Mouse (Mus musculus) gastrocnemius, adult 2 months (tissue): Measurements from ENCODE around the gene Lsm4. TPM values are rescaled to one million over a fixed set of nuclear protein-coding genes. Genes with fewer than 3 reads are reported as not detected.

Source experiments
- DNase-seq: peaks from one replicate; pipeline ENCODE4 v3.0.0; 2022
- H3K27ac ChIP-seq: fragments of 200-600 bp; 2 replicates; pipeline ENCODE4 v1.8.1; 2022; ENCODE audit warnings: mild to moderate bottlenecking
- H3K4me3 ChIP-seq: fragments of 200-600 bp; 2 replicates; pipeline ENCODE4 v1.8.1; 2022; ENCODE audit warnings: mild to moderate bottlenecking, moderate library complexity
- CTCF ChIP-seq: fragments of 200-600 bp; IDR thresholded peaks from 2 replicates; pipeline ENCODE4 v1.8.1; 2022; ENCODE audit warnings: antibody characterized with exemption, mild to moderate bottlenecking, moderate library complexity
- intact Hi-C: fragments of 180-260 bp; cut with DNase I; formaldehyde crosslinking; loops from one replicate; pipeline ENCODE4 v1.15.1; 2025
- total RNA-seq, 2 experiments: library from RNA; stranded (reverse); gene quantifications; 2 replicates each; pipeline ENCODE4 v1.2.3; 2021

Gene Lsm4
- total RNA-seq, 2 experiments from 2014 or later: 61.7 to 65.6 TPM

- TF ChIP-seq CTCF: no peak
- DNase-seq: peak; percentile 92
- Histone ChIP-seq H3K27ac (peak overlapping the region; percentile 100), H3K4me3 (peak overlapping the region; percentile 95)
- intact Hi-C loops: loop anchor here (1.0 to 5.0 kb wide), 2 partner anchors 27 to 73 kb away; partner anchors contain the start of gene Lsm4
These were observed 26.9 kb downstream of the Lsm4 start for GRCm38 (mm10) chr8:70699834-70700554.

GRCm38 (mm10) chr8:70700555-70700922, 27.5 kb downstream of the Lsm4 start:
- DNase-seq: peak; percentile 95
- TF ChIP-seq CTCF: peak; percentile 89
- peak overlapping the region; percentile 100 for H3K27ac ChIP-seq
- intact Hi-C loops: loop anchor here (1.0 to 5.0 kb wide), 2 partner anchors 27 to 73 kb away; partner anchors contain the start of gene Lsm4
- peak overlapping the region; percentile 95 for H3K4me3 ChIP-seq

GRCm38 (mm10) chr8:70701048-70701981, 28.3 kb downstream of the Lsm4 start:
- intact Hi-C loops: loop anchor here (5.0 kb wide), 1 partner anchor 74 kb away; no protein-coding TSS in a partner anchor
- TF ChIP-seq CTCF: no peak

GRCm38 (mm10) chr8:70701982-70702841, 29.2 kb downstream of the Lsm4 start:
- no peak for DNase-seq
- intact Hi-C loops: loop anchor here (5.0 kb wide), 1 partner anchor 75 kb away; no protein-coding TSS in a partner anchor
- no peak for TF ChIP-seq CTCF
- peak overlapping the region; percentile 2 for H3K4me3 ChIP-seq
- H3K27ac ChIP-seq: peak overlapping the region; percentile 100

More at GRCm38 (mm10) chr8:70701048-70701981, 28.3 kb downstream of the Lsm4 start:
- Histone ChIP-seq H3K27ac (peak overlapping the region; percentile 100), H3K4me3 (peak overlapping the region; percentile 95)
- DNase-seq: no peak

- Histone ChIP-seq H3K4me3 (peak overlapping the region; percentile 2; the same call in 1 of the 2 replicates), H3K27ac (peak overlapping the region; percentile 100)
- intact Hi-C loops: loop anchor here (5.0 kb wide), 1 partner anchor 76 kb away; no protein-coding TSS in a partner anchor
- DNase-seq: peak; percentile 90
- TF ChIP-seq CTCF: no peak
These were observed 29.8 kb downstream of the Lsm4 start for GRCm38 (mm10) chr8:70702842-70703182.

- intact Hi-C loops: loop anchor here (5.0 kb wide), 1 partner anchor 76 kb away; no protein-coding TSS in a partner anchor
- peak within 1 kb of the TSS; percentile 2; the same call in 1 of the 2 replicates for H3K4me3 ChIP-seq
- H3K27ac ChIP-seq: peak within 1 kb of the TSS; percentile 100
- DNase-seq: no peak
- TF ChIP-seq CTCF: no peak
These were observed 30.2 kb downstream of the Lsm4 start, which contains the start of gene Iqcn for GRCm38 (mm10) chr8:70703287-70703686. TSS of gene Iqcn (plus strand) at chr8:70703457.

GRCm38 (mm10) chr8:70708281-70708680, 35.2 kb downstream of the Lsm4 start:
- no peak for TF ChIP-seq CTCF
- intact Hi-C loops: no loop called here

GRCm38 (mm10) chr8:70709794-70710193, 36.7 kb downstream of the Lsm4 start:
- DNase-seq: no peak
- no peak overlapping the region for H3K27ac ChIP-seq
- no peak for TF ChIP-seq CTCF
- H3K4me3 ChIP-seq: no peak overlapping the region
- intact Hi-C loops: no loop called here

More at GRCm38 (mm10) chr8:70708281-70708680, 35.2 kb downstream of the Lsm4 start:
- DNase-seq: peak; percentile 84
- peak overlapping the region; percentile 28; the same call in 1 of the 2 replicates for H3K27ac ChIP-seq
- H3K4me3 ChIP-seq: no peak overlapping the region

- Histone ChIP-seq H3K27ac (peak overlapping the region; percentile 38; the same call in 1 of the 2 replicates), H3K4me3 (no peak overlapping the region)
- peak; percentile 84 for DNase-seq
- TF ChIP-seq CTCF: no peak
- intact Hi-C loops: no loop called here
These were observed 37.2 kb downstream of the Lsm4 start for GRCm38 (mm10) chr8:70710296-70710695.

GRCm38 (mm10) chr8:70711041-70711440, 38.0 kb downstream of the Lsm4 start:
- intact Hi-C loops: no loop called here
- Histone ChIP-seq H3K4me3 (no peak overlapping the region), H3K27ac (no peak overlapping the region)
- TF ChIP-seq CTCF: no peak
- peak; percentile 29 for DNase-seq

GRCm38 (mm10) chr8:70713991-70714390, 40.9 kb downstream of the Lsm4 start:
- no peak for TF ChIP-seq CTCF
- Histone ChIP-seq H3K4me3 (no peak overlapping the region), H3K27ac (no peak overlapping the region)
- intact Hi-C loops: no loop called here
- DNase-seq: peak; percentile 12
